Mouse (Mus musculus) intestine, embryonic 14.5 days (tissue): ENCODE data around the gene Tmem208. TPM values are rescaled to one million over a fixed set of nuclear protein-coding genes. Genes with fewer than 3 reads are reported as not detected.

Experiments used
- ATAC-seq: fragments of 200-750 bp; cut with Nextera tagmentation; replicated peaks from 2 replicates; pipeline ENCODE4 v1.8.0; 2017; ENCODE audit warnings: low read depth, moderate number of reproducible peaks, moderate TSS enrichment, moderate library complexity; ENCODE audit not compliant: low FRiP score, low TSS enrichment
- DNase-seq: peaks from one replicate; pipeline ENCODE4 v3.0.0-alpha.2; 2018; ENCODE audit warnings: low spot score
- H3K27ac ChIP-seq: fragments of 300-500 bp; sonication (generic); 2 replicates; pipeline ENCODE4 v1.5.1; 2014; ENCODE audit warnings: low read depth, mild to moderate bottlenecking, control low read depth
- H3K27me3 ChIP-seq: fragments of 300-500 bp; sonication (generic); replicated peaks from 2 replicates; pipeline ENCODE4 v1.6.1; 2014; ENCODE audit warnings: low read length, control low read depth; ENCODE audit not compliant: control insufficient read depth, insufficient read depth
- H3K36me3 ChIP-seq: fragments of 300-500 bp; sonication (generic); 2 replicates; pipeline ENCODE4 v1.6.1; 2014; ENCODE audit warnings: low read length, control low read depth; ENCODE audit not compliant: control insufficient read depth, insufficient read depth
- H3K4me1 ChIP-seq: fragments of 300-500 bp; sonication (generic); replicated peaks from 2 replicates; pipeline ENCODE4 v1.6.1; 2014; ENCODE audit warnings: low read length, control low read depth, mixed read lengths; ENCODE audit not compliant: control insufficient read depth, insufficient read depth
- H3K4me2 ChIP-seq: fragments of 300-500 bp; sonication (generic); 2 replicates; pipeline ENCODE4 v1.6.1; 2014; ENCODE audit warnings: low read length
- H3K4me3 ChIP-seq: fragments of 300-500 bp; sonication (generic); 2 replicates; pipeline ENCODE4 v1.5.1; 2014; ENCODE audit warnings: low read depth, low read length, control low read depth, mixed read lengths
- H3K9ac ChIP-seq: fragments of 300-500 bp; sonication (generic); 2 replicates; pipeline ENCODE4 v1.6.1; 2014; ENCODE audit warnings: mild to moderate bottlenecking, low read length
- H3K9me3 ChIP-seq: fragments of 300-500 bp; sonication (generic); 2 replicates; pipeline ENCODE4 v1.6.1; 2016; ENCODE audit warnings: low read length, control low read depth; ENCODE audit not compliant: control insufficient read depth
- WGBS: fragments of 180-500 bp; shearing (Covaris S2); extraction: QIAGEN DNeasy Blood & Tissue Kit; methylation state at CpG from one replicate; pipeline ENCODE4 v1.1.7; 2014; 5-methylcytosine and 5-hydroxymethylcytosine counted together
- polyA plus RNA-seq: library from polyadenylated mRNA; unstranded; fragments of >200 nt; fragmentation: Nextera tagmentation; extraction: Ambion mirVana; gene quantifications from 2 replicates; pipeline ENCODE4 v1.2.1, GENCODE M21; 2014

Gene Tmem208
- polyA plus RNA-seq, 1 experiment from 2014 or later: 138 TPM

DNA sequence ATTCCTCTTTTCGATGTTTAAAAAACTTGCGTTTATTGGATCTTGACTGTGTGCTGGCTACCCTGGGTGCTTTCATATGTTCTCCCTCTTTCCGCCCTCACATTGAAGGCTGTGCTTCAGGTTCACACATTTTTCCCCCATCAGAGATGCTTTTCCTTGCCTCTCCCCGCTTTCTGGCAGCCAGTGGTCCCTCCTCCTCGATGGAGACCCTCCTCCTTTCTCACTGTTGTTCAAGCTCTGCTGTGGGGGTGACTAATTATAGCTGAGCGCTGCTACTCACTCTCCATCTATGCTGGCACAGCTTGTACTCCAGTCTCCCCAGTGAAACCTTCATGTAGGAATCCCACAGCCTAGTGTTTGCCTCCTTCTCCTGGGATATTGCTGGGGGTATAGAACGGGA lies 24.0 kb downstream of the Tmem208 start:
- Histone ChIP-seq H3K4me2 (peak overlapping the region; percentile 77), H3K4me3 (no peak overlapping the region), H3K9me3 (no peaks in the 10 kb centered on the region), H3K36me3 (no peaks in the 10 kb centered on the region), H3K9ac (no peak overlapping the region), H3K27me3 (0 out of 2 replicates have a peak, but pooled peaks cover 4% of the 10 kb centered on the region), H3K4me1 (peaks cover 20% of the 10 kb centered on the region), H3K27ac (no peak overlapping the region)
- ATAC-seq (no peak), DNase-seq (no peak)
- 43% methylated on average over 7 of the region's 7 CpGs for WGBS

DNA sequence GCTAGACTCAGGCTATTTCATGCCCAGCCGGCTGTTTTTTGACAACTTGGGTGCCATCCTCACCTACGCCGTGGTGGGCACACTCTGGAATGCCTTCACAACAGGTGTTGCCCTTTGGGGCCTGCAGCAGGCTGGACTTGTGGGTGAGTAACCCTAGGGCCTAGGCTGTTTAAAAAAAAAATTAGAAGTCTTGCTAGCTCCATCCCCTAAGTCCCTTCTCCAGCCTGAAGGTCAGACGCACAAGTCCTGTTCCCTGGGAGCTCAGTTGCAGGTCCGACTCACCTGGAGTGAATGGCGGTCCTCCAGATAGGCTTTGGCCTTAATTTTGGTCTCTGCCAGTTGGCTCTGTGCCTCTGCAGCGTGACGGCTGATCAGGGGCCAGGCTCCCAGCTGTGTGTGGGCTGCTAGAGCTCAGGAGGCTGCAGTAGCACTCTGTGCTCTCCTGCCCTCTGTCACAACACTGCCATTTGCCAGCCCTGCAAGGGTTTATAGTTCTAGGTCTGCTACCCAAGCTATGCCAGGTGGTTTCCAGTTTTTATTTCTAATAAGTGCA lies 27.5 kb downstream of the Tmem208 start:
- no peak for DNase-seq
- Histone ChIP-seq H3K27ac (no peak overlapping the region), H3K27me3 (0 out of 2 replicates have a peak, but pooled peaks cover 4% of the 10 kb centered on the region), H3K9ac (no peak overlapping the region), H3K9me3 (no peaks in the 10 kb centered on the region), H3K4me1 (no peaks in the 10 kb centered on the region), H3K36me3 (no peaks in the 10 kb centered on the region), H3K4me2 (no peak overlapping the region), H3K4me3 (no peak overlapping the region)
- ATAC-seq: no peak
- 87% methylated on average over 8 of the region's 8 CpGs for whole genome bisulfite sequencing

DNA sequence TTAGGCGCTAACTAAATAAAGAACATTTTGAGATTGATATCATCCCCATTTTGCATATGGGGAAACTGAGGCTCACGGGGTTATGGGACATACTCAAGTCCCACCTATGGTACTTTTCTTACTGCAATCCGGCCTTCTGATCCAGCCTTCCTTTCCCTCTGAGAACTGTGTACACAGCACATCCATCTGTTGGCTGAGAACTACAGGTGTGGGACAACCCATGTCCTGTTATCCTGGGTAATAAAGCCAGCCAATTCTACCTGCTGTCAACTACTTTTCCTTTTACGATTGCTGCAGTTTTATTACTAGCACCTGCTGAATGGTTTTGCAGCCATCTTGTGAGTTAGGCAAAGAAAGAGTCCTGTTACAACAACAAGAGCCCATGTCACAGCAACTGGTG lies 28.4 kb downstream of the Tmem208 start:
- no peaks in the 10 kb centered on the region for H3K4me1 ChIP-seq
- WGBS: 90% methylated on average over 4 of the region's 4 CpGs
- no peak overlapping the region for H3K4me3 ChIP-seq
- 0 out of 2 replicates have a peak, but pooled peaks cover 4% of the 10 kb centered on the region for H3K27me3 ChIP-seq
- no peak overlapping the region for H3K9ac ChIP-seq
- H3K9me3 ChIP-seq: no peaks in the 10 kb centered on the region
- no peaks in the 10 kb centered on the region for H3K36me3 ChIP-seq
- ATAC-seq (no peak), DNase-seq (no peak)
- H3K27ac ChIP-seq: no peak overlapping the region
- H3K4me2 ChIP-seq: no peak overlapping the region

DNA sequence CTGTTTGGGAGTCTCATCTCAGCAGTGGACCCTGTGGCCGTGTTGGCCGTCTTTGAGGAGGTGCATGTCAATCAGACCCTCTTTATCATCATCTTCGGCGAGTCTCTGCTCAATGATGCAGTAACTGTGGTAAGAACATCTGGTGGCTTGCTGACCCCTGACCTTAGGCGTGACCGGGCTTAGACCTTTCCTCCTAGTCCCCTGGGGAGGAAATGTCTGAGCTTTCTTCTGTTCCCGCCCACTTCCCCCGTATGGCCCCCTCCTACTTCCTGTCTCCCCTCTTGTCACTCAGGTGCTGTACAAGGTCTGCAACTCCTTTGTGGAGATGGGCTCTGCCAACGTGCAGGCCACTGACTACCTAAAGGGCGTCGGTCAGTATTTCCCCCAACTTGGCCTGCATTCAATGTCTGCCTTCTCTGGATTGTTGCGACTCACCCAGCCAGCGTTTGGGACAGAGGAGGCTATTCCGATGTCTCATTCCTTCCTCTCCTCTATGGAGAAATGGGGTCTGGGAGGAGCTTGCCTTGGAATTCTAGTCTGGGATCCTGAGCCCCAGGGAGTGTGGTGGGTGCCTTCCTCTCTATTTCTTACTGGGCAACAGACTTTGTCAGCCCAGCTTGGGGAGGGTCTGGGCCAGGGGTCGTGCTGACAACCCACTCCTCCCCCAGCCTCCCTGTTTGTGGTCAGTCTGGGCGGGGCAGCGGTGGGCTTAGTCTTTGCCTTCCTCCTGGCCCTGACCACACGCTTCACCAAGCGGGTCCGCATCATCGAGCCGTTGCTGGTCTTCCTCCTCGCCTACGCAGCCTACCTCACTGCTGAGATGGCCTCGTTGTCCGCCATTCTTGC lies 29.2 kb downstream of the Tmem208 start:
- ATAC-seq (no peak), DNase-seq (peak; percentile 51)
- Histone ChIP-seq H3K27me3 (no peaks in the 10 kb centered on the region), H3K36me3 (no peaks in the 10 kb centered on the region), H3K4me3 (no peak overlapping the region), H3K4me2 (no peak overlapping the region), H3K27ac (no peak overlapping the region), H3K9ac (no peak overlapping the region), H3K4me1 (no peaks in the 10 kb centered on the region), H3K9me3 (no peaks in the 10 kb centered on the region)
- 70% methylated on average over 26 of the region's 26 CpGs for WGBS

DNA sequence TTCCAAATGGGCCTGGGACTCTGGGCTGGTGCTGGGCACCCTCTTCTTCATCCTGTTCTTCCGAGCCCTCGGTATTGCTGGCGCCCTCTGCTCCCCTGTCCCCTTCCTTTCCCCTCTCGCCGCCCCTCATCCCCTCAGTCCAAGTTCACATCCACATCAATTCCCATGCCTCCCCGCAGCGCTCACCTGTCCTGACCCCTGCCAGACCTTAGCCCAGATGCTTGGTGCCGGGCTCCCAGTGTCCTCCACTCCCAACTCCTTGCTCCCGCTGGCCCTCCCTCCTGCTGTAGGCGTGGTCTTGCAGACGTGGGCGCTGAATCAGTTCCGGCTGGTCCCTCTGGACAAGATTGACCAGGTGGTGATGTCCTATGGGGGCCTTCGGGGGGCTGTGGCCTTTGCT lies 30.5 kb downstream of the Tmem208 start:
- Histone ChIP-seq H3K36me3 (no peaks in the 10 kb centered on the region), H3K27ac (no peak overlapping the region), H3K4me1 (0 out of 2 replicates have a peak, but pooled peaks cover 2% of the 10 kb centered on the region), H3K4me2 (no peak overlapping the region), H3K27me3 (no peaks in the 10 kb centered on the region), H3K4me3 (no peak overlapping the region), H3K9me3 (no peaks in the 10 kb centered on the region), H3K9ac (no peak overlapping the region)
- no peak for DNase-seq
- no peak for ATAC-seq
- 86% methylated on average over 14 of the region's 14 CpGs for WGBS

DNA sequence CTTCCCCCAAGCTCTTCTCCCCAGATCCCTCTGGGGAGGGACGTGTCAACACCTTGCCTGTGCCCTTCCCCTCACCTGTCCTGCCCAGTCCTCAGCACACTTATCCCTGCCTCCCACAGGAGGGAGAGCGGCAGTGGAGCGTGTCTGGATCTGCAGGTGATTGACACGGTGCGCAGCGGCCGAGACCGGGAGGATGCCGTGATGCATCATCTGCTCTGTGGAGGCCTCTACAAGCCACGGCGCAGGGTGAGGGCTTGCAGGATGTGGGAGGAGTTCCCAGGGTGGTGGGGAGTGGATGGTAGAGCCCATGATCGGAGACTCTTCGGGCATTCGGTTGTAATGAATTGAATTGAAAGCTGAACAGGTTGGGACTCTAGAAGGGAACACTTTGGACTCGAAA lies 33.1 kb downstream of the Tmem208 start:
- H3K27ac ChIP-seq: no peak overlapping the region
- no peaks in the 10 kb centered on the region for H3K27me3 ChIP-seq
- no peak overlapping the region for H3K9ac ChIP-seq
- DNase-seq (no peak), ATAC-seq (no peak)
- WGBS: 71% methylated on average over 15 of the region's 15 CpGs
- H3K9me3 ChIP-seq: no peaks in the 10 kb centered on the region
- no peaks in the 10 kb centered on the region for H3K36me3 ChIP-seq
- no peak overlapping the region for H3K4me2 ChIP-seq
- 0 out of 2 replicates have a peak, but pooled peaks cover 4% of the 10 kb centered on the region for H3K4me1 ChIP-seq
- no peak overlapping the region for H3K4me3 ChIP-seq

DNA sequence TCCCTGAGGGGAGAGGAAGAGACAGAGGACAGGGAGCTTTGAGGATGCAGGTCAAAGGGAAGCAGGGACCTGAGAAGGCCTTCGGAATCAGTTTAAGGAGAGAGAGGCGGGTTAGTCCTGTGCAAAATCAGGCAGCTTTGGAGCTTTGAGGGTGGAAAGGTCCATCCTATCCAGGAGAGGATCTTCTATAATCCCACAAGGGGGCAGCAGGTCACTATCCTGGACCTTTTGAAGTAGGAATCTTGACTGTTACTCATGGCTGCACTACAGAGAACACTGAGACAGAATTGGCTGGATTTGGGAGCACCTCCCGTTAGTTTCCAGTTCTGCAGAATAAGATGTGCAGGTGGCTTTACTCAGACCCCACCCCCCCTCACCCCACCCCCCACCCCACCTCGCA lies 33.5 kb downstream of the Tmem208 start:
- ATAC-seq (0 out of 2 replicates have a peak, but pooled peaks have one; percentile 42), DNase-seq (no peak)
- H3K4me1 ChIP-seq: 0 out of 2 replicates have a peak, but pooled peaks cover 4% of the 10 kb centered on the region
- no peak overlapping the region for H3K9ac ChIP-seq
- H3K27ac ChIP-seq: no peak overlapping the region
- no peaks in the 10 kb centered on the region for H3K36me3 ChIP-seq
- no peak overlapping the region for H3K4me2 ChIP-seq
- no peaks in the 10 kb centered on the region for H3K27me3 ChIP-seq
- H3K4me3 ChIP-seq: no peak overlapping the region
- 38% methylated on average over 4 of the region's 4 CpGs for WGBS
- H3K9me3 ChIP-seq: no peaks in the 10 kb centered on the region

DNA sequence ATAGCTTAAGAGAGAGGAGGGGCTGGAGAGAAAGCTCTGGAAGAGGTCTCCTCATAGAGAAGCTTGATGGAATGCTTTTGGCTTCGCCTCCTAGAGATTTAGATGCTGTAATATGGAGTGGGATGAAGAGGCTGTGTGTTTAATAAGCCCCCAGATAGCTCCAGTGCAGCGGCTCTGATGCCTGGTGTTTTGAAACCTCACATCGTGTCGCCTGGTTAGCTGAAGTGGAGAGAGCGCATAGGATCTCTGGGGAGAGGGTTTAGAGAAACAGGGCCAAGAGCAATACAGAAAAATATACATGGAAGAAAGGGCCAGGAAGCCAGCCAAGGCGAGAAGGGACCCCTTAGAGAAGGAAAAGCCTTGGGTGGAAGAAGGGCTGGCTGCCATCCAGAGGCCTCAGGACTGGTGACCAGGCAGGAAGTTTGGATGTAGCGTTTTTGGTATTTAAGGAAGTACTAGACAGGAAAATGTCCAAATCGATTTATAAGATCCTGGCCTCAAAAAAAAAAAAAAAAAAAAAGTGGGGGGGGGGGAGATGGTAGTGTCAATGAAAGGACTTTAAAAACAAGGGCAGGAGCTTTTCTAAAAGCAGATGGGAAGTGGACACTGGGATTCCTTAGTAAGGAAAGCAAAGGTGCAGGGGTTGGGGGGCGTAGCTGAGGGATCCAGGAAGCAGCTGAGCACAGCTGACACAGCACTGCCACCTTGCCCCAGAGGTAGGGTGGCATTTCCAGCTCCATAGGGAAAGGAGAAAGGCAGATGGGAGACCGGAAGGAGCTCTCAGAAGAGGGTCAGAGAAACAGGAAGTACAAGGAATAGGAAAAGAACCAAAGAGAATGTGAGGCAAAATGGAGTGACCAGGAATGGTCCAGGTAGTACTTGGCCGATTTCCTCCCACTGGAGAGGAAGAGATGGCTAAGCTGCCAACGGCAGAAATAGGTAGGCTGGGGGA lies 35.9 kb downstream of the Tmem208 start:
- no peak for DNase-seq
- 58% methylated on average over 12 of the region's 12 CpGs for WGBS
- no peak overlapping the region for H3K4me3 ChIP-seq

More for the DNA sequence above, 35.9 kb downstream of the Tmem208 start:
- H3K27ac ChIP-seq: peak overlapping the region; percentile 52; the same call in 1 of the 2 replicates
- H3K36me3 ChIP-seq: no peaks in the 10 kb centered on the region
- no peak overlapping the region for H3K9ac ChIP-seq
- H3K9me3 ChIP-seq: no peaks in the 10 kb centered on the region
- 0 out of 2 replicates have a peak, but pooled peaks cover 4% of the 10 kb centered on the region for H3K4me1 ChIP-seq
- no peak for ATAC-seq
- H3K4me2 ChIP-seq: no peak overlapping the region
- H3K27me3 ChIP-seq: no peaks in the 10 kb centered on the region
